Mouse (Mus musculus): ENCODE measurements at regions not wholly inside any gene's neighbourhood (a gene's known extent, or its start where the extent isn't known, plus 50 kb on each side); places are given as distances from the start of the nearest gene placed in this dataset.

- TF ChIP-seq HCFC1 (IDR thresholded peaks at IDR 0.05; ENCODE audit: low read depth, low read length), result no peak
- no peak for TF ChIP-seq MXI1 (IDR thresholded peaks at IDR 0.05; ENCODE audit: low read depth, low read length)
- no peak for TF ChIP-seq MAX (IDR thresholded peaks at IDR 0.05; ENCODE audit: low read length)
- TF ChIP-seq TCF12 (IDR thresholded peaks at IDR 0.05; ENCODE audit: low read depth, low read length), result no peak
- no peak for TF ChIP-seq USF1 (IDR thresholded peaks at IDR 0.05; ENCODE audit: low read depth, low read length)
- no peak for TF ChIP-seq CTCF (conservative IDR thresholded peaks at IDR 0.05 in 1 of 2, IDR thresholded peaks at IDR 0.05 in 1 of 2; ENCODE audit: low read depth in 2 of 2, low read length in 2 of 2)
- TF ChIP-seq MEF2A (IDR thresholded peaks at IDR 0.05; ENCODE audit: borderline replicate concordance, low read depth, low read length), result no peak
- TF ChIP-seq EP300 (IDR thresholded peaks at IDR 0.05; ENCODE audit: low read length), result no peak
- no peak for TF ChIP-seq ETS1 (conservative IDR thresholded peaks at IDR 0.05; ENCODE audit: low read depth, low read length)
Measured at GRCm38 (mm10) chr4:23512014-23512413, 984.2 kb upstream of the Mms22l start.
